Mouse (Mus musculus) liver (tissue): ENCODE results near the gene Grm6.

ENCODE experiments used
- DNase-seq: peaks from one replicate; pipeline ENCODE4 v3.0.0-alpha.2; 2020; ENCODE audit warnings: mixed read lengths

Grm6 gene

DNA sequence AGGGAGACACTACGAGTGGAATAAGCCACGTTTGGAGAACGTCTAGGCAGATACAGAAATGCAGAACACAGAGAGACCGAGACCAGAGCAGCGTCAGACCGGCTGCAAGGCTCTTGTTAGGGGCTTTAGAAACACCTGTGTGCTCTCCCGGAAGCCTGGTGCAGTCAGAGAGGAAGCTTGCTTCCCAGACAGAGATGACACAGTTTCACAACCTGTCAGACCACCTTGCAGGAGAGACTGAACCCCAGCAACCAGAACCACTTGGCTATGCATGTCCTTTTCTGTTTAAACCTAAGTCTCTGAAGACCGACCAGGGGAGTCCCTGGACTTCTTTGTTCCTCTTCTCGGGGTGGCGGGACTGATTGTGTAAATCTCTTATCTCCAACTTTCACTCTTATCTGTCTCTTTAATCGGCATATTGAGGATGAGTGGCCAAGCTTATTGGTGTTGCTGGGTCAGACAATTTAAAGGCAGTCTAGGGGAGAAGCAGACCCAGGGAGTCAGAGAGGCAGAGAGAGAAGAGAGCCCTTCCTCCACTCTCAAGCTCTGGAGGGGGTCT lies at the start of gene Grm6:
Gene Grm6, plus strand, starts transcription at position 509 of the 559 bp plus-strand sequence.
- no peak for DNase-seq

DNA sequence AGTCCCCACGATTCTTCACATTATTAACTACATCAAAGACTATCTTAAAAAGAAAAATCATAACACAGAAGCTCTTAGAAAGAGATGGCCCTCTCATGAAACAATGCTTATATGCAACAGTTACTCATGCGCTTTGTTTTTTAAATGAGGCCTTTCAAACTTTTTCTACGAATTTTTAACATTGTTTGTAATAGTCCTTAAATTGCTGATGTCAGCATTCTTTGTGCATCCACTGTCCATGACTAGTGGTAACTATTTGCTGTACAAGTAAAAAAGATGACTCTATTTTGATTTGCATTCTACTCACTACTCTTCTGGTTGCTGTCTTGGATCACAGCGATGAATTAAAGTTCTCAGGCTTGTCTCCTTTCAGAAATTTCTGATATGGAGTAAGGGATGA lies 36.3 kb upstream of the Grm6 start:
- DNase-seq = no peak

DNA sequence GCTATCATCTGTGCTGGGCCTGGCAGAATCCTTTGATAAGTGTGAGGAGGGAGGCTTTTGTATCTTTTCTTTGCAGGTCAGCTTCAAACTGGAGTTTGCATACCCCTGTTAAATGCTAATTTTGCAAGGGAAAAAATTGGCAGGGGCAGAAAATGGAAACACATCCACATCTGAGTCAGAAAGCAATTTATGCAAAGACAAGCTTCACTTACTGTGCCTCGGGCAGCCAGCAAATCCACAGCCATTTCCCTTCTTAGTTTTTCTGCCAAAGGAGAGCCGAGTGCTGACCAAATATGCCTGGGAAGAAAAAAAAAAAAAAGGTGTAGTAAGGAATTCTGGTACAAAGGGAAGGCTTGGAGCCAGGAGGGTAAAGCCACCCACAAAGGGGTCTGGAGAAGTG lies 24.3 kb upstream of the Grm6 start:
- no peak for DNase-seq

DNA sequence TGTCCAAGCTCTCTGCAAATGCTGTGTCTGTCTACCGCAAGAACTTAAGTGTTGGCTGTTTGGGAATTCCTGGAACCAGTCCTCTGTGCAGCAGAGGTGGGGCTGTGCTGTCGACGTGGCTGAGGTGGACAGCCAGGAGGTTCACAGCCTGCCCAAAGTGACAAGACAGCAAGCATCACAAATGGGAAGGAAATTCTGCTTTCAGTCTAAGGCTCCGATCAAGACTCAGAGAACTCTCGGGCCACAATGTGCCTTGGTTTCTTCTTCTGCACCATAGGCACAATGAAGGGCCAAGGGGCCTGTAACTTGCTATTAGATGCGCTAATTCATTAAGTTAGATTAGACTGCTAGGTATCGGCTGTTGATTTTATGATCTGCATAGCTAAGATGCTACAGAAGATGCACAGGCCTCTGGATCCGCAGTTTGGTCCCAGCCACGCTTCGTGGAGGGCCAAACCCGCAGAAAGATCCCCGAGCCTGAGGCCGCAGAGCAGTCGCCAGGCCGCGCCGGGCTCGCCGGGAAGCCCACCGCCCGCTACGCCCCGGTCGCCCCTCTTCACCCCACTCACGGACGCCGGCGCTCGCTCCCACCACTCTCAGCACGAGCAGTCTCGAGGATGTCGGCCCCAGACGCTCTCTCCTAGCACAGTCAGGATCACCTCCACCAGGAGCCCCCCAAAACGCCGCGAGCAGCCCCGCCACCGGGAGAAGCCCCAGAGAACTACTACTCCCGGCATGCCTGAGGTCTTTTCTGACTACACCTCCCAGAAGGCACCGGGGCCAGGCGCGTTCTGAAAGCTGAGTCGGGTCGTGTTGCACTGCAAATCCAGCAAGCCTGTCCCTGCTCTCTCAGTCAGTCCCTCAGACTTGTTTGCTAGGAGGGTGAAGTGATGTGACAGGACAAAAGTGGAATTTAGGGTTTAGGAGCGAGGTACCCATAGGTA lies 23.2 kb upstream of the Grm6 start, which contains the start of gene Zfp354c:
Gene Zfp354c, minus strand, starts transcription at position 715 of the 944 bp plus-strand sequence.
- DNase-seq = peak; percentile 82

DNA sequence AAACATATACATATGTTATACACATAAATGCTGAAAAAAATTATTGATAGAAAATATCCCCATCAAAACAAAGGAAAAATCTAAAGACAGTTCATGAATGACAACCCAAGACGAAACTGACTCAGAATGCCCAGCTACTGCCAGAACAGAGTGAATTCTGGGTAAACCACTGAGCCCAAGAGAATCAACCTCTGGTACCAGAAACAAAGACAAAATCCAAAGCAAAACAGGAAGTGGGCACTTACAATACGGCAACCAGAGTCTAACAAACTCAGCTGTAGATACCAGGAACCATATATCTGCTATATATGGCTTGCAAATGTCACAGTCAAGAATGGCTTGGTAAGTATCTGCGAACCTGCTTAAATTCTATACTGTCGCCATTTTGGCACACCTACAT lies 14.8 kb upstream of the Grm6 start:
- DNase-seq = no peak

DNA sequence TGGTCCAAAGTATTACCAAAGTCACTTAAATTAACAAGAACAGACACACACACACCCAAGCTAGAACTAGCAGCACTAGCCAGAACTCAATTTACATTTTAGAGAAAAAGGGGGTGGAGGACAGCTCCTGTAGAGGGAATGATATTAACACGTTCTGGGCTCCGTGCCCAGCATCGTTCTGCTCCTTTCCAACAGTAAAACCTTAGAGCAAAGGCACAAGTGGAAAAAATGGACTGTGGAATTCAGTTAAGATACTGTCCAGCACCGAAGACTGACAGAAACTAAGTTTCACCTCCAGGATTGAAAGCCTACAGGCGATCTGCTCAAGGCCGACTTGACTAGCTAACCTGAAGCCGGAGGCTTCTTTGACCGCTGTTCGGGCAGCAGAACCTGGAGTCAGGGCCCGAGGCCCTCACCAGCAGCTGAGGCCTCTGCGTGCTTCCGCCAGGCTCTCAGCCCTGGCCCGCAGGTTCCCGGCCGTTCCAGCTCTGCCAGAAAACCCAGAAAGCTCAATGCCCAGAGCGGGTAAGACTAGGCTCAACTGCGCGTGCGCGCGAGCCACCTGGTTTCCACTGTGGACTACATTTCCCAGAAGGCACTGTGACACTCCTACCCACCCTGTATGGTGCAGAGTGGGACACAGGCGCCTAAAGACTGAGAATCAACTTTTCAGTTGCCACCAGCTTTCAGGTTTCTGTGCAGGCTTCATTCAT lies 9.3 kb upstream of the Grm6 start, which contains the start of gene Zfp879:
Gene Zfp879, minus strand, starts transcription at position 530 of the 713 bp plus-strand sequence.
- peak; percentile 85 for DNase-seq

DNA sequence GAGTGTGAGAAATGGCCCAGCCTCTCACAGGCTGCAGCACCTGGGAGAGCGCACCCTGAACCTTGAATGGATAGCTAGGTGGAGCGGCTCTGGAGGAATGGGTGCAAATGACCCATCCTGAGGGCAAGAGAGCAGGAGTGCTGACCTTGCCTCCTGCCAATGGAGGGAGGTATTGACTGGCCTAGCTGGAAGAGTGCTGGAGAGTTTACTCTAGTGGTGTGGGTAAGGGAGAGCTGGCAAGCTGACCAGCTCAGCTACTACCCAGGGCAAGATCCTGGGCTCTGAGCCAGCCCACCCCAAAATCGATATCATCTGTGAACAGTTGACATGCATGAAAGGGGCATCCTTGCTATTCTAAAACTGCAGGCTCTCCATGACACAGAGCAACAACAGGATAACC lies 4.5 kb upstream of the Grm6 start:
- no peak for DNase-seq

DNA sequence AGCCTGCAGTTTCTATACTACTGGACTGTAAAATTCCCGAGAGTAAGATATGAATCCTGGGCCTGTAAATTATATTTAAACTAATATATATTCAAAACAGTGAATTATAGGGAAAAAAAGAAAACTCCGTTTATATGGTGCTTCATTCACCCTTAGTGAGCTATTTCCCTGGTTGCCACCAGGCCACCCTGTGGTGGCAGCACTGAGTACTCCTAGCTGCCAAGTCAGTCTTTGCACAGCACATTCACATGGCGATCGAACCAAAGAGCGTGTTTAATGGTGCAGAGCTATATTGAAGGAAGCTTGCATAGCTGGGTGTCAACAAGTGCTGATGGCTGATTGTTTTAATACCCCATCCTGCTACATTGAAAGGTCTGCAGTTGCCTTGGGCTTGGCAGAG lies 3.4 kb upstream of the Grm6 start:
- DNase-seq = no peak

DNA sequence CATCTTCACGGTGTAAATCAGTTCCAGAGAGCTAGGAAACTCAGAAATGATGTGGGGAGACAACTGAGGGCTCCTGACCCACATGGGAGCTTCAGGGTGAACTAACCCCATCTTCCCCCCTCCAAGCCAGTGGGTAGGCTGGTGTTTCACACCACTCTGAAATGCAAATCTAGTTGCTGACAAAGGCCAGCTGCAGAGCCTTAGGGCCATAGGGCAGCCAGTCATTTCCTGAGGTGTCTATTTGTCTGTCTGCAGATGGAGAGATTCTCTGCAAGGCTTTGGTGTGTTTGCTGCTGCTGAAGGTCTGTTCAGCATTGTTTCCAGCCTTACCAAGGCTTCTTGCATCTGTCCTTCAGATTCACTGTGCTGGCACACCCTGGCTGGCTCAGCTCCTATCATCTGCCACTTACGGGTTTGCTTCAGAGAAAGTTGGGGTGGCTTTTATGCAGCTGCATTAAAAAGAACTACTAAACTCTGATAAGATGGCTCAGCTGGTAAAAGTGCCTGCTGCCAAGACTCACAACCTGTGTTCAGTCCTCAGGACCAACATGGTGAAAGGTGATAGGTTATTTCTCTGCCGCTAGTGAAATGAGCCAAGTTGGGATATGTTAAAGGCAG lies 1.9 kb upstream of the Grm6 start:
- no peak for DNase-seq

DNA sequence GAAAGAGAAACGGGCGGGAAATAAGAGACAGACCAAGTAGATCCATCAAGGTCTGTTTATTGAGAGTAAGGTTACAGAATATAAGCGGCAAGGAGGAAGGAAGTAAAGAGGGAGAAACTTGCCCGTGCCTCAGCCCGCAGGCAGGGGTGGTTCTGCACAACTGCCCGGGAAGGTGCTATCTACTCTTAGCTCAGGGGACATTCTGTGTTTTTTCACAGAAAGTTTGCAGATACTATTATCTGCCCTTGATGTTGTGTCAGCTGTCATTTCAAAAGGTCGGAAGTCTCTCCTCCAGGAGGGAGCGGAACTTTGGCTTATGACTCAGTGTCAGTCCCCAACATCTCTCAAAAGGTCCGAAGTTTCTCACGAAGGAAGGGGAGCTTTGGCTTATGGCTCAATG lies 1.2 kb upstream of the Grm6 start:
- no peak for DNase-seq

DNA sequence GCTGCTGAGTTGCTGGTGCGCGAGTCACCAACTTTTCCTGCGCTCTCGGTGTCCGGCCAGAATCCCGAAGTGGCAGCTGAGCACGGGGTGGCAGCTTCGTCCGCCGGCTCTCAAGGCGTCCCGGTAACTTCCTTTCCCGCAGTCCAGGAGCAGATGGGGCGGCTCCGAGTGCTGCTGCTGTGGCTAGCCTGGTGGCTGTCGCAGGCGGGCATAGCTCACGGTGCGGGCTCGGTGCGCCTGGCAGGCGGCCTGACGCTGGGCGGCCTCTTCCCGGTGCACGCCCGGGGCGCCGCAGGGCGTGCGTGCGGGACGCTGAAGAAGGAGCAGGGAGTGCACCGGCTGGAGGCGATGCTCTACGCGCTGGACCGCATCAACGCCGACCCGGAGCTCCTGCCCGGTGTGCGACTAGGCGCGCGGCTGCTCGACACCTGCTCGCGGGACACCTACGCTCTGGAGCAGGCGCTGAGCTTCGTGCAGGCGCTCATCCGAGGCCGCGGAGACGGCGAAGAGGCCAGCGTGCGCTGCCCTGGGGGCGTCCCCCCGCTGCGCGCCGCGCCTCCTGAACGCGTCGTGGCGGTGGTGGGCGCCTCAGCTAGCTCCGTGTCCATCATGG lies 610 bp downstream of the Grm6 start:
- DNase-seq = no peak

DNA sequence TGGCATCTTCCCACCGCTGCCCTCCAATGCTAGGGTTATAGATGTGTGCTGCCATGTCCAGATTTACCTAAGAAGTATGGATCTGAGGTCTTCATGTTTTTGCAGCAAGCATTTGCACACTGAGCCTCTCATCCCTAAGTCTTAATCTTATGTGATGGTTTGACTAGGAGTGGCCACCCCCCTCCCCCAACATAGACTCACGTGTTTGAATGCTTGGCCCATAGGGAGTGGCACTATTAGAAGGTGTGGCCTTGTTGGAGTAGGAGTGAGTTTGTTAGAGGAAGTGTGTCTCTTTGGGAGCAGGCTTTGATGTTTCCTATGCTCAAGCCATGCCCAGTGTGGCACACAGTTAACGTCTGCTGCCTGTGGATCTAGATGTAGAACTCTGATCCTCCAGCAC lies 28.2 kb downstream of the Grm6 start:
- DNase-seq = no peak

DNA sequence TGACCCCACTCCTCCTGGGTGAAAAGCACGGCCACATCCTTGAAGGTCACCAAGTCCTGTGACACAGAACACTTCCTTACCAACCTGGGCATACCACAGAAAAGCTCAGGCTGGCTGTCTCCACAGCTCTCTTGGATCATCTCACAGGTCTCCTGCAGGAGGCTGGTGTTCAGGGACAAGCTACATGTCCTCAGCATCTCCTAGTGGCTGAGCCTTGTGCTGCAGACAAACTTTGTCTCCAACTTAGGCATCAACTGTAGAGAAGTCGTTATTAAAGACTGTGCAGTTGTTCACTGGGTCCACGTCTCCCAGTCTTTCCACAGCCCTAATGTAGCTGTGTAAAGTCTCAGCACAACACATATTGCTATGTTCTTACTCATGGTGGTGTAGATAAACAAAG lies 33.3 kb downstream of the Grm6 start:
- no peak for DNase-seq

DNA sequence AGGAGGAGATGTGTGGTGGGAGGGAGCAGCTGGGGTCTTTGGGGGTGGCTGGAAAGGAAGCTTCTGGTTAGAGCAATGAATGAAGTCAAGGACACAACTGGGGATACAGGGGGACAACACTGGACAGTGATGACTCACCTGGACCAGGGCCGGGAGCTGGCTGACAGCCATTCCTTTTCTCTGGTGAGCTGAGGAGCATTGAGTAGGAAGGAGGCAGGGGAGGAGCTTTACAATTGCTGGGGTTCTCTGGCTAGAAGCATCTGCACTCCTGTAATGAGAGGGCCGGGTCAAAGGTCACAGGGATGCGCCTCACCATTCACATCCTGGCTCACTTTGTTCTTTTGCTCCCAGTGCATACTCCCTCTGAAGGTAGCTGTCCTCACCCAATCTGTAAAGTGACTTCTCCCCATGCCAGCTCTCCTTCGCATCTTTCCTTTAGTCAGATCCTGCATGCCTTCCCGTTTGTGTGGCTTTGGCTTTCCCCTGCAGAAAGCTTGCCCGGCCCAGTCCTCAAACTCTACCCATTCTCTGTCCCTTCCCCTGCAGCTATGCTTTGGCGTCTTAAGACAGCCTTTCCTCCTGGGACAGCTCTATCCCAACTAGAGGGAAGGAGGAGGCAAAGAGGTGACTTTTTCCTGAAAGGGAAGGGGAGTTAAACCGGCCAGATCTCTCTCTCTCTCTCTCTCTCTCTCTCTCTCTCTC lies 35.9 kb downstream of the Grm6 start:
- no peak for DNase-seq

DNA sequence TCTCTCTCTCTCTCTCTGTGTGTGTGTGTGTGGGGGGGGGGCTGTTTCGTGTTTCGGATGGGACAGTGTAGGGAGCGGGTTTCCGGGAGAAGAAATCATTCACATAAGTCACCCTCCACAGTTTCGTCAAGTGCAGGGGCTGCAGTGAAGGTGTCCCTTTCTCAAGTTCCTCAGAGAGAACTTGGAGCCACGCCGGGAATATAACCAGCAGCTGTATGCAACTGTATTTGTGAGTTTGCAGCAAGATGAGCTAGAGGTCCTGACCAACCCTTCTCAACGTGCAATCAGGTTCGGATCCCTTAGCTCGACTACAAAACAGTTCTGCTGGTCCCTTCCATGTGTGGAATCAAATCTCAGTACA lies 36.4 kb downstream of the Grm6 start:
- DNase-seq = no peak

DNA sequence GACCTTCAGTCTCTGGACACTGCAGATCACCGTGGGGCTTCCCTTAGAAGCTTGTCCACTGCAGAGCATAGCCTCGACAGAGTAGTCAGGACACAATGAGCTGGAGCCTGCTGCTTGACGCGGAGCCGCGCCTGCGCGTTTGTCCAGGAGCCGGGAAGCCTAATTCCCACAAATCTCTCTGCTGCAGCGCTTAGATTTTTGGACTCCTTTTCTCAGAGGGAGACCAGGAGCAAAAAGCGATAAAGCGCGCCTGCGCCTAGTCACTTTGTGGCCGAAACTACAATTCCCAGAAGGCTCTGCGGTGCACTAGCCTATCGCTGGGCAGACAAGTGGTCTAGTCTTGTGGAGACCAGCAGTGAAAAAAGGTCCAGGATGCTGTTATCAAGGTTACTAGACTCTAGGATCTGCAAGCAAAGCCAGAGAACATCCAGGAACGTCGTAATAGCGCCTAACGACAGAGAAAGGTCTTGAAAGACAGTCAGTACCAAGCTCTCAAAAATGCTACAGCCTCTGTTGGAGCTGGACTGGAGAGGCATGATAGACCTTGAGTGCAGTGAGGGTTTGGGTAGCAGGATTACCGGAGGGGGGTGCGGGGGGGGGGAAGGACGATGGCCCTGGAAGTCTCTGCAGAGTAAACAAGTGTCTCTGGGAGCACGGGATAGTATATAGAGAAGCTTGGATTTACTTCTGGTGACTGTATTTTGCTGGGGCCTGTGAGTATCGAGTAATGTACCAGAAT lies 37.1 kb downstream of the Grm6 start, which contains the start of gene Zfp454:
Gene Zfp454, minus strand, starts transcription at position 262 of the 739 bp plus-strand sequence.
- DNase-seq = peak; percentile 65

DNA sequence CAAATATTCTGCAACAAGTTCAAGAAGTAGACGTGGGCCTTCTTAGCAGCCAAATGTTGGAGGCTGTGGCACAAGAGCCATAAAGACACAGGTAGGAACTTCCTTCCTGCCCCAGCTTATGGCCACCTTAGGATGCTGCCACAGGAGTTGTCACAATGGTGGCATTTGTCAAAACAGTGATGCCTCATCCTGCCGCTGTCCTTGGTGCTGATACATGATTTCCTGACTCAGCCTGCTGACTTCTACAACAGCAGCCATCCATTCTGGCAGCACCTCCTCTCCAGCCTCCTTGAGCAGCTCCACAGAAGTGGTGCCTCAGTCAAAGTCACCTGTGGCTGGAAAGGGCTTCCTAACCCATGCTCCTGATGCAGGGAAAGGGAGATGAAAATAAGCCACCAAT lies 42.0 kb downstream of the Grm6 start:
- peak; percentile 14 for DNase-seq

DNA sequence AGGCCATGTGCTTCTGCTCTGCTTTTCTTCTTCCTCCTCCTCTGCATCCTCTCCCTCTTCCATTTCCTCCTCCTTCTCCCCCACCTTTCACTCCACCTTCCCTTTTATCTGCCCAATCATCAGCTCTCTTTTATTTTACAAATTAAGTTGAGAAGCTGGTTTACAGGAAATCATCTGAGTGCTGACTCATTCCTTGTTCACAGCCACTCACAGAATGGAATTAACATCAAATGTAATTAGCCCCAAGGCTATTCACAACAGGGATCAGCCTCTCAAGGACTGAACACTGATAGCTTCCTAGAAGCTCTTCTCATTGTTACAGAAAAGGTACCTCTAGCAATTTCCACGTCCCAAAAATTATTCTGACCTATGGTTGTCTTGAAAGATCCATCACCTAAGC lies 46.9 kb downstream of the Grm6 start:
- DNase-seq = no peak

DNA sequence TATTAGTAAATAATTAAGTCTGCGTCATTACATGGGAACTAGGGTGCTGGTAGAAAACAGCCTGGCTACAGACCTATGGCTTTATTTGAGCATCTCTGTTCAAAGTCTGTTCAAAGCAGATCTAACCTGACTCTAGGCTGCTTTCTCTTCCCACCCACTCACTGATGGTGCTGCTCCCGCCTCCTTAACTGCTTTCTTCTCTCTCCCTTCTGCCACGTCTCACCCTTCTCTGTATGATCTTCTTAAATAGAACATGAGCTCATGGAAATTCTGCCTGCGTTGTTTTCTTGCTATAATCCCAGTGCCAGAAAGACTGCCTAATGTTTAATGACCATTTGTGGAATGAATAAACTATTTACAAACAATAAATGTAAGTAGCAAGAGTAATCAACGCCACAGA lies 57.7 kb downstream of the Grm6 start:
- no peak for DNase-seq

DNA sequence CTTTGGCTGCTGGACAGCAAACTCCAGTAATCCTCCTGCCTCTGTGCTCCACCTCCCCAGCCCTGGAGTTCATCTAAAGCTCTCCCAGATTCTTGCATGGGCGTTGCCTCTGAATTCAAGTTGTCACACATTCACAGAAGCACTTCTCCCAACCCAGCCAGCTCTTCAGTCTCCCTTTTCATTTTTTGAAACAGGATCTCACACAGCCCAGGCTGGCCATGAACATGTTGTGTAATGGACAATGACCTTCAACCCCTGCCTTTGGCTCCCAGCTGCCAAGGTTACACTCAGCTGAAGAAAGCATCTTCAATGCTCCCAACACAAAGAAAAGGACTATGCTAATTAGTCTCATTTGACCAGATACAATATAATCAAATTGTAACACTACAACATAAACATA lies 62.8 kb downstream of the Grm6 start:
- no peak for DNase-seq

DNA sequence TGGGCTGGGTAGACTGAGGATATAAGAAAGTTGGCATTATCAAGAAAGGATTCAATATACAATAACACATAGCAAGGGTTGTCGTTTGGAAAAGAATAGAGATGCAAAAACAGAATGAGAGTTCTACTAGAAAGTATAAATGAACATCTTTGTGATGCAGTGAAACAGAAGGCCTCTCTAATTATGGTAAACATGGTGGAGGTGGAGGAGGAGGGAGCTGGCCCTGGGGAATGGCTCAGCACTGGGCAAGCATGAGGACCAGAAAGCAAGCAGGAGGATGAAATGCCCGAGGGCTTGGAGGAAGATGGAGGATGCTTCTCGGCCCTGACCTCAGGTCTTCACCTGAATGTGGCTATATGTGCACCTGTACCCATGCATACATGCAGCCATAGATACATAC lies 64.0 kb downstream of the Grm6 start:
- DNase-seq = no peak
